Mouse (Mus musculus) forebrain, embryonic 10.5 days (tissue): ENCODE measurements around the gene Kcnq1. TPM values are rescaled to one million over a fixed set of nuclear protein-coding genes. Genes with fewer than 3 reads are reported as not detected.

ENCODE experiments used
- DNase-seq: peaks from one replicate; pipeline ENCODE4 v3.0.0-alpha.2; 2017; ENCODE audit warnings: low spot score; ENCODE audit errors: extremely low spot score
- H3K27ac ChIP-seq: fragments of 300-500 bp; sonication (generic); 2 replicates; pipeline ENCODE4 v1.5.1; 2016; ENCODE audit warnings: mild to moderate bottlenecking
- H3K27me3 ChIP-seq: fragments of 300-500 bp; sonication (generic); 2 replicates; pipeline ENCODE4 v1.6.1; 2016; ENCODE audit warnings: mild to moderate bottlenecking; ENCODE audit not compliant: poor library complexity, severe bottlenecking
- H3K36me3 ChIP-seq: fragments of 300-500 bp; sonication (generic); replicated peaks from 2 replicates; pipeline ENCODE4 v1.6.1; 2016; ENCODE audit warnings: mild to moderate bottlenecking, moderate library complexity
- H3K4me1 ChIP-seq: fragments of 300-500 bp; sonication (generic); 2 replicates; pipeline ENCODE4 v1.6.1; 2016
- H3K4me3 ChIP-seq: fragments of 300-500 bp; sonication (generic); 2 replicates; pipeline ENCODE4 v1.5.1; 2016; ENCODE audit warnings: mild to moderate bottlenecking, moderate library complexity
- H3K9me3 ChIP-seq: fragments of 300-500 bp; sonication (generic); 2 replicates; pipeline ENCODE4 v1.6.1; 2016; ENCODE audit warnings: mild to moderate bottlenecking, moderate library complexity
- WGBS: fragments of 180-500 bp; shearing (Covaris S2); methylation state at CpG from one replicate; pipeline ENCODE4 v1.1.7; 2016; 5-methylcytosine and 5-hydroxymethylcytosine counted together
- polyA plus RNA-seq: library from polyadenylated mRNA; unstranded; fragments of >200 nt; fragmentation: Nextera tagmentation; extraction: Ambion mirVana; gene quantifications from 2 replicates; pipeline ENCODE4 v1.2.1, GENCODE M21; 2016

Kcnq1 gene
- polyA plus RNA-seq, 1 experiment from 2014 or later: 1.3 TPM

DNA sequence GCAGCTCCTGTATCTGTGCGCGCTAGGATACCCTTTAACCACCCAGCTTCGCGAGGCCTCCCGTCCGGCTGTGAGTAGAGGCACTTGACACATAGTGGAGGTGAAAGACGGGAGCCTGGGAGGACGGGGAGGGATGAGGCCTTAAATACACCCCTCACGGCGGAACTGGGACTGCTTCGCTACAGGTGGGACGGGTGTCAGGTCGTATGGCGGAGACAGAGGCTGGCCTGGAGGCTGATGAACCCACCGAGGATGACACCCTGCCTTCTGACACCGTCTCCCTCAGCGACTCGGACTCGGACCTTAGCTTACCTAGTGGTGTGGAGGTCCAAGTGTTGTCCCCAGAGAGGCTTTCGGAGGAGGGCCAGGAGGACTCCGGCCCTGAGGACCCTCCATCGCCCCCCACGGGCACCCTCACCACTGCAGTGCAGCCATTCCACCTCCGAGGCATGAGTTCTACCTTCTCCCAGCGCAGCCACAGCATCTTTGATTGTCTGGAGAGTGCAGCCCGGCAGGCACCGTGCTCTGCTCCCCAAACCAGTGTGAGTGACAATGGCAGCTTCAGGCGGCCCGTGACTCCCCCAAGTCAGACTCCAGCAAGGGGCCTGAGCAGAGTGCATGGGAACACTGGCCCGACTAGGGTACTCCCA is 36.3 kb upstream of the Kcnq1 start:
- H3K27ac ChIP-seq: peak overlapping the region; percentile 91
- 14% methylated on average over 30 of the region's 30 CpGs for WGBS
- peak overlapping the region; percentile 72 for H3K4me3 ChIP-seq
- H3K36me3 ChIP-seq: peaks cover 53% of the 10 kb centered on the region
- peaks cover 32% of the 10 kb centered on the region for H3K4me1 ChIP-seq
- no peaks in the 10 kb centered on the region for H3K9me3 ChIP-seq
- DNase-seq: no peak
- H3K27me3 ChIP-seq: no peaks in the 10 kb centered on the region

DNA sequence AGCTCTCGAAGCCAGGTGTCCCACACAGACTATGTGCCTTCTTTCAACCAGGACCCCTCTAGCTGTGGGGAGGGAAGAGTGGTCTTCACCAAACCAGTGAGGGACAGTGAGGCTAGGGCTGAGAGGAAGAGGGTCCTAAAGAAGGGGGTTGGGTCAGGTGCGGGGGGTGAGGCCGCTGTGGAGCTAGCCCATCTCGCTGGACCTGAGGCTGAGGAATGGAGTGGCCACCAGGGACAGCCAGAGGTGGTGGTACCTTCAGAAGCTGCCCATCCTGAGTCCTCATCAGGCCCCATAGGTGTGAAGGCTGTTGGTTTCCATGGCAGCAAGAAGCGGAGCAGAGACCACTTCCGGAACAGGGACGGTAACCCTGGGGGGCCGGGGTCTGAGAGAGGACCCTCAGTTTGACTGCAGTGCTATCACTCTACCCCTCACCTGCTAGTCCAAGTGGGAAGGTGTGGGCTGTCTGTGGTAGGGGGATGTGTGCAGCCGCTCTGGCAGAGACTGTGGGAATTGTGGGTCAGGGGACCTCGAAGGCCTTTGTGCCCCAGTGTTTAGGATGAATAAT is 35.6 kb upstream of the Kcnq1 start:
- H3K27ac ChIP-seq: peak overlapping the region; percentile 91
- peaks cover 45% of the 10 kb centered on the region for H3K36me3 ChIP-seq
- H3K27me3 ChIP-seq: no peaks in the 10 kb centered on the region
- H3K4me3 ChIP-seq: peak overlapping the region; percentile 72
- DNase-seq: no peak
- WGBS: 90% methylated on average over 10 of the region's 10 CpGs
- H3K4me1 ChIP-seq: peaks cover 32% of the 10 kb centered on the region
- H3K9me3 ChIP-seq: no peaks in the 10 kb centered on the region

DNA sequence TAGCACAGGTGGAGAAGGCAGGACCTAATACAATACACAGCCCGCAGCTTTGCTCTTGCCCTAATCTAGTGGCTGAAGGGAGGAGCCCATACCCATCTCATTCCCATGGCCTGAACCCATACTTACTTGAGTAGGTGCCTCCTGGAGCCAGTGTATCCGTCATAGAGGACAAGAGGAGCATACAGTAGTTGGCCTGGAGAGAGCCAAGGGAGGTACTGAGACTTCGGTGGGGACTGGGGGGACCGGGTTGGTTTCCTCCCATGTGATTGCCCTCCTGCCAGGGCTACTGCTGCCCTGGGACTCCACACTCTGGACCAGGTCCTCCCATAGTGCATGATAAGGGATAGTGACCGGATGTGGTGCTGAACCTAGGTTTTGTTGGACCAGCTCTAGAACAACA is 33.6 kb upstream of the Kcnq1 start:
- Histone ChIP-seq H3K9me3 (no peaks in the 10 kb centered on the region), H3K27ac (no peak overlapping the region), H3K4me1 (peaks cover 30% of the 10 kb centered on the region), H3K27me3 (no peaks in the 10 kb centered on the region), H3K36me3 (peaks cover 25% of the 10 kb centered on the region), H3K4me3 (no peak overlapping the region)
- 88% methylated on average over 5 of the region's 5 CpGs for WGBS
- DNase-seq: no peak

DNA sequence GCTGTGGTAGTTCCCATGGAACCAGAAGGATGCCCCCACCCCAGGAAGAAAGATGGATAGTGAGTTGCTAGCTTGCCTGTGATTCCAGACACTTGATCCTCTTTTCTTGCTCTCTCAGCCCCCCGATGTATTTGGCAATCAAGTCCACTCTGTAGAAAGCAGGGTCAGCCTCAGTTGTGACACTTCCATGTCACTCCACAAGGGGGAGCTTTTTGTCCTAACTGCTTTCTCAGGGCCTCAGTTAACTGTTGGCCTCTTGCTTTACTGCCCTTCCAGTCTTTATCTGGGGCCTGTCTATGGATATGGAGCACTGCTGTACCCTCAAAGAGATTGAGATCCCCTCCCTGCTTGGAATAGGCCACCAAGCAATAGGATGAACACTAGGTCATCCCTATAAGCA is 33.1 kb upstream of the Kcnq1 start:
- Histone ChIP-seq H3K4me1 (peaks cover 25% of the 10 kb centered on the region), H3K27me3 (no peaks in the 10 kb centered on the region), H3K9me3 (no peaks in the 10 kb centered on the region), H3K4me3 (no peak overlapping the region), H3K27ac (no peak overlapping the region), H3K36me3 (peaks cover 20% of the 10 kb centered on the region)
- peak; percentile 50 for DNase-seq
- 52% methylated on average over 1 of the region's 1 CpGs for WGBS

DNA sequence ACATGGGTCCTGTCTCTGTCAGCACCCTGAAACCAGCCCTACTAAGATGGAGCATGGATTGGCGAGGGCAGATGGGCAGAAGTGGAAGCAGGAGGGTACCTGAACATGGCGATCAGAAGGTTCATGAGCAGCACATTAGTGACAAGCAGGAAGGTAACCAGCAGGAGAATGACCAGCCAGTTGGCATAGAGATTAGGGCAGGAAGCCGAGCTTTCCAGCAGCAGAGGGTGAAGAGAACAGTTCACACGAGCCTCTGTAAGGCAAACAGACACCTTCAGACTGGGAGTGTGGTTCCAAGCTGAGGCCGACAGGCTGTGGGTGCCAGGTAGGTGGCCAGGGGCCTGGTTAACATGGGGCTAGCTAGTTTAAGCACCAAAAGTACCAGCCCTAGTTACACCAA is 30.8 kb upstream of the Kcnq1 start:
- peaks cover 12% of the 10 kb centered on the region for H3K36me3 ChIP-seq
- 74% methylated on average over 5 of the region's 5 CpGs for WGBS
- H3K27ac ChIP-seq: no peak overlapping the region
- no peak for DNase-seq
- peaks cover 12% of the 10 kb centered on the region for H3K4me1 ChIP-seq
- H3K4me3 ChIP-seq: no peak overlapping the region
- H3K27me3 ChIP-seq: no peaks in the 10 kb centered on the region
- no peaks in the 10 kb centered on the region for H3K9me3 ChIP-seq

DNA sequence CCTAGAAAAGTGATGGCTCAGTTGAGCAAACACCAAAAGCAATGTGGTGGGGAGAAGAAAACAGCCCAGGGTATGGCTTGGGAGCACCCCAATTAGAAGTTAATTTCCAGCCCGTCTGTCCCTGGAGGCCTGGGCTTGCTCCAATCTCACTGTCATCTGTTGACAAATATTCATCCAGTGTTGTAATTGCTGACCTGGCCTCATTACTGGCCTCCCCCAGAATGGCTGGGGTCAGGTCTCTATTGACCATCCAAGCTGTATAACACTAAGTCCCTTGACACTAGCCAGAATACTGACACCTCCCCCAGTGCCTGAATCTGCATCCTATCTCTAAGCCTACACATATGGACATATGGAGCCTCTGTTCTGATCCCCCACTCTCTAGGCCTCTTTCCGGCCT is 28.8 kb upstream of the Kcnq1 start:
- Histone ChIP-seq H3K36me3 (no peaks in the 10 kb centered on the region), H3K4me3 (no peak overlapping the region), H3K4me1 (no peaks in the 10 kb centered on the region), H3K27me3 (no peaks in the 10 kb centered on the region), H3K27ac (no peak overlapping the region), H3K9me3 (no peaks in the 10 kb centered on the region)
- 93% methylated on average over 2 of the region's 2 CpGs for WGBS
- no peak for DNase-seq

DNA sequence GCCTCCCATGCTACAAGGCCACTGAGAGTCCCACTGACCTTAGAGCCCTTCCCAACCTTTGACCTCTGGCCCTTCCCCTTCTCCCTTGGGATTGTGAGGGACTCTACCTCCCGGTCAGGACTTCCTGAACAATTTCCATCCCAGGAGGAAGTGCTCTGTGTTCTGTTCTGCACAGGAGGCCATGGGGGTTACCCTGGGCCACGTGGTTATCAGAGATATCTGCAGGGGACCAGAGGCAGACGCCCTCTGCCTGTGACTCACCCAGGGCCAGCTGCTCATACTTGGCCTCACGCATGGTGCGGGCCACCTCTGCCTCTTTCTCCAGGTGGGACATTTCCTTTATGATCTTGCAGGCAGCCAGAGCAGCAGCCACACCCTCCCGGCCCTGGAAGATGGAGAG is 24.1 kb upstream of the Kcnq1 start:
- no peaks in the 10 kb centered on the region; the same call in 1 of the 2 replicates for H3K27me3 ChIP-seq
- DNase-seq: no peak
- H3K36me3 ChIP-seq: no peaks in the 10 kb centered on the region
- no peak overlapping the region for H3K27ac ChIP-seq
- H3K9me3 ChIP-seq: no peaks in the 10 kb centered on the region
- H3K4me1 ChIP-seq: peaks cover 6% of the 10 kb centered on the region
- 70% methylated on average over 6 of the region's 6 CpGs for WGBS
- no peak overlapping the region for H3K4me3 ChIP-seq

DNA sequence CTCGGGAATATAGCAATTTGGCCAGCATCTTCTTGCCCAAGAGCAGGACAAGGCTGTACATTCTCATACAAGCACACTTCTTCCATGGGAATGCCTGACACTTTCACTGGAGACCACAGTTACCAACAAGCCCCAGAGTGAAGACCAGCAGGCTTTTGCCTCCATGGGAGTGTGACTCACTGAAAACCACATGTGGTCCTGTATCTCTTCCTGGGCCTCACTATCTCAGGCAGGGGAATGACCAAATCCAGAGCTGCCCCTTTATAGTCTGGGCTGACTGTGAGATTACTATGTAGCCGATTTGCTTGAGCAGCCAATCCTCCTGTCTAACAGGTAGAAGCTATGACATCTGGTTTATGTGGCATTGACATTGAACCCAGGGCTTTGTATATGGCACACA is 22.5 kb upstream of the Kcnq1 start:
- DNase-seq: no peak
- H3K9me3 ChIP-seq: no peaks in the 10 kb centered on the region
- H3K4me1 ChIP-seq: peaks cover 8% of the 10 kb centered on the region
- no peaks in the 10 kb centered on the region for H3K36me3 ChIP-seq
- H3K27me3 ChIP-seq: peaks cover under 1% of the 10 kb centered on the region; the same call in 1 of the 2 replicates
- no peak overlapping the region for H3K27ac ChIP-seq
- no peak overlapping the region for H3K4me3 ChIP-seq
- 81% methylated on average over 2 of the region's 2 CpGs for WGBS

DNA sequence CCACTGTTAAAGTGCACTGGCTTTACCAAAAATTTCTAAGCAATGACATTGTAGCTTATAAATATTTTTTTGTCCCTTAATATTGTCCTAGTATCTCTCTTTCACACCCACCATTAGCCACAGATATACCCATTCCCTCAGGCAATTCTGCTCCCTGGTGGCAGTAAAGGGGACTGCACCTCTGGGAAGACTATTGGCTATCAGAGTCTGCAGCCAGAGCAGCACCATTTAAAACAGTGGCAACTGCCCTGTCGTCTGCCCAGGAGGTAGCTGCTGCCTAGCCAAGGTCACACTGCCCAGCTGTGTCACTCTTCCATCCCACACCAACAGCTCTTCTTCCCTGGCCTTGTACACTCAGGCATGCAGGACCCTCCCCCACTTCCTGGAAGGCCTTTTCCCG is 19.8 kb upstream of the Kcnq1 start:
- H3K4me1 ChIP-seq: peaks cover 8% of the 10 kb centered on the region
- no peak overlapping the region for H3K4me3 ChIP-seq
- H3K27me3 ChIP-seq: peaks cover 9% of the 10 kb centered on the region; the same call in 1 of the 2 replicates
- WGBS: 58% methylated on average over 2 of the region's 2 CpGs
- H3K9me3 ChIP-seq: no peaks in the 10 kb centered on the region
- DNase-seq: peak; percentile 46
- H3K27ac ChIP-seq: no peak overlapping the region
- no peaks in the 10 kb centered on the region for H3K36me3 ChIP-seq

- Histone ChIP-seq H3K27ac (peak overlapping the region; percentile 53; the same call in 1 of the 2 replicates), H3K27me3 (peaks cover 12% of the 10 kb centered on the region; the same call in 1 of the 2 replicates)
- 41% methylated on average over 4 of the region's 4 CpGs for WGBS
Measured at GRCm38 (mm10) chr7:143087070-143087579, 19.0 kb upstream of the Kcnq1 start.

DNA sequence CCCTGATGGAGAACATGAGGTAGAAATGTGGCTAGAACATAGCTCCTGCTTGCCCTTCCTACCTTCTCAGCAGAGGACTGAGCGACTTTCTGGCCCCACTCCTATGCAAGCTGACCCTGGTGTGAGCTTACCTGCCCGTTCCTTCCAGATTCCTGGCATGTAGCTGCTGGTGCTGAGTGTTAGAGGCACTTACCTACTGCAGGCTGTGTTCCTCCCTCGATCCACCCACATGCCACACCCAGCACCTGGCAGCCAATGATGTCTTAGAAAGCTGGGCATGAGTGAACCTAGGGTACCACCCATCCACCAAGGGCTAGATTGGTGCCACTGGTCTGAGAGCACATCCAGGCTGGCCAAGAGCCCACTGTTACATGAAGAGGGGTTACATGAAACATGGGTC is 12.3 kb upstream of the Kcnq1 start:
- 75% methylated on average over 3 of the region's 3 CpGs for WGBS
- no peak overlapping the region for H3K4me3 ChIP-seq
- H3K9me3 ChIP-seq: no peaks in the 10 kb centered on the region
- no peak for DNase-seq
- peaks cover 6% of the 10 kb centered on the region; the same call in 1 of the 2 replicates for H3K4me1 ChIP-seq
- no peak overlapping the region for H3K27ac ChIP-seq
- no peaks in the 10 kb centered on the region for H3K36me3 ChIP-seq
- peaks cover 34% of the 10 kb centered on the region for H3K27me3 ChIP-seq

More at GRCm38 (mm10) chr7:143087070-143087579, 19.0 kb upstream of the Kcnq1 start:
- Histone ChIP-seq H3K36me3 (no peaks in the 10 kb centered on the region), H3K4me3 (no peak overlapping the region), H3K9me3 (no peaks in the 10 kb centered on the region), H3K4me1 (peaks cover 8% of the 10 kb centered on the region)
- DNase-seq: peak; percentile 36

- Histone ChIP-seq H3K36me3 (no peaks in the 10 kb centered on the region), H3K4me3 (no peak within 1 kb of the TSS), H3K4me1 (peaks cover 6% of the 10 kb centered on the region; the same call in 1 of the 2 replicates), H3K27me3 (peaks cover 27% of the 10 kb centered on the region), H3K9me3 (no peaks in the 10 kb centered on the region), H3K27ac (peak within 1 kb of the TSS; percentile 48; the same call in 1 of the 2 replicates)
- DNase-seq: peak; percentile 75
- WGBS: 55% methylated on average over 10 of the region's 10 CpGs
Measured at GRCm38 (mm10) chr7:143094592-143095553, 11.3 kb upstream of the Kcnq1 start, which contains the start of gene Trpm5. Gene Trpm5, minus strand, starts transcription at chr7:143094642.
